Mouse (Mus musculus) heart, adult 2 months (tissue): ENCODE data around the gene Notch3. TPM values are rescaled to one million over a fixed set of nuclear protein-coding genes. Genes with fewer than 3 reads are reported as not detected.

Experiments used
- DNase-seq, 2 experiments: peaks; one replicate each; pipeline ENCODE4 v3.0.0; 2021
- H3K27ac ChIP-seq: fragments of 200-600 bp; 2 replicates; pipeline ENCODE4 v1.8.1; 2022
- H3K27me3 ChIP-seq: fragments of 200-500 bp; 2 replicates; pipeline ENCODE4 v1.6.1; 2012; ENCODE audit warnings: mild to moderate bottlenecking, low read length, inconsistent platforms, mixed read lengths; ENCODE audit not compliant: control insufficient read depth, insufficient read depth
- H3K36me3 ChIP-seq: fragments of 200-500 bp; 2 replicates; pipeline ENCODE4 v1.6.1; 2012; ENCODE audit warnings: low read length, inconsistent platforms; ENCODE audit not compliant: control insufficient read depth, insufficient read depth
- H3K4me1 ChIP-seq: fragments of 200-500 bp; 2 replicates; pipeline ENCODE4 v1.6.1; 2011; ENCODE audit warnings: low read length; ENCODE audit not compliant: control insufficient read depth, insufficient read depth
- H3K4me3 ChIP-seq: fragments of 200-600 bp; 2 replicates; pipeline ENCODE4 v1.8.1; 2022
- H3K79me2 ChIP-seq: fragments of 200-500 bp; replicated peaks from 2 replicates; pipeline ENCODE4 v1.6.1; 2012; ENCODE audit warnings: mild to moderate bottlenecking, inconsistent platforms, low read length, moderate library complexity, mixed read lengths; ENCODE audit not compliant: control insufficient read depth, insufficient read depth
- H3K9ac ChIP-seq: fragments of 200-500 bp; 2 replicates; pipeline ENCODE4 v1.6.1; 2012; ENCODE audit warnings: low read depth, mild to moderate bottlenecking, control low read depth, inconsistent platforms, low read length, mixed read lengths
- CTCF ChIP-seq: fragments of 200-600 bp; IDR thresholded peaks from 2 replicates; pipeline ENCODE4 v1.8.1; 2022; ENCODE audit warnings: antibody characterized with exemption, mild to moderate bottlenecking, moderate library complexity
- EP300 ChIP-seq: fragments of 200-500 bp; IDR thresholded peaks from 2 replicates; pipeline ENCODE4 v1.6.1; 2011; ENCODE audit warnings: low read depth, low read length, control low read depth; ENCODE audit not compliant: insufficient read depth
- POLR2A ChIP-seq: fragments of 200-500 bp; IDR thresholded peaks from 2 replicates; pipeline ENCODE4 v1.6.1; 2011; ENCODE audit warnings: mild to moderate bottlenecking, low read depth, low read length, control low read depth; ENCODE audit not compliant: insufficient read depth
- WGBS: fragments of 180-500 bp; shearing (Covaris S2); methylation state at CpG from one replicate; pipeline ENCODE4 v1.1.7; 2018; 5-methylcytosine and 5-hydroxymethylcytosine counted together
- intact Hi-C: fragments of 180-260 bp; cut with DNase I; formaldehyde crosslinking; loops from one replicate; pipeline ENCODE4 v1.15.1; 2025
- polyA plus RNA-seq: library from polyadenylated mRNA; depleted of rRNA; stranded (reverse); fragments of >200 nt; gene quantifications from 2 replicates; pipeline ENCODE4 v1.2.3, GENCODE M21; 2012
- total RNA-seq, 2 experiments: library from RNA; stranded (reverse); gene quantifications; 2 replicates each; pipeline ENCODE4 v1.2.3; 2021

Gene Notch3
- total and polyA plus RNA-seq, 3 experiments, result 22.5 to 30.6 (median 24.2) TPM

DNA sequence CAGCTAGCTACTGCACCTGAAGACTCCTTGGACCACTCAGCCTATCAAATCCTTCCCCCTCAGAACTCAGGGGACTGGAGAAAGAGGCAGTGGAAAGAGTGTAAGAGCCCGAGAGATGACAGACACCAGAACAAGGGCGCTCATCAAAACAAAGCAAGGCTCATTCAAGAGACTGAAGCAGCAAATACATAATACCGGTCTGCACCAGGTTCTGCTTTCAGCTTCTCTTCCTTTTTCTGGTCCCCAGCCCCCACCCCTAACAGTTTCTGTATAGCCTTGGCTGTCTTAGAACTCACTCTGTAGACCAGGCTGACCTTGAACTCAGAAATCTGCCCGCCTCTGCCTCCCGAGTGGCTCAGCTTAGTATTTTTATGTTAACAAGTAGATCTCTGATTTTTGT lies 26.4 kb upstream of the Notch3 start:
- intact Hi-C loops, result no loop called here
- H3K4me3 ChIP-seq, result no peak overlapping the region
- no peaks in the 10 kb centered on the region for H3K27me3 ChIP-seq
- WGBS, result 83% methylated on average over 5 of the region's 5 CpGs
- DNase-seq, result no peak
- H3K9ac ChIP-seq, result no peak overlapping the region
- H3K27ac ChIP-seq, result no peak overlapping the region
- no peaks in the 10 kb centered on the region for H3K36me3 ChIP-seq
- TF ChIP-seq EP300 (no peak), POLR2A (no peak), CTCF (no peak)
- H3K4me1 ChIP-seq, result peaks cover 4% of the 10 kb centered on the region
- no peaks in the 10 kb centered on the region for H3K79me2 ChIP-seq

- no peaks in the 10 kb centered on the region for H3K79me2 ChIP-seq
- no peaks in the 10 kb centered on the region for H3K27me3 ChIP-seq
- no peak overlapping the region for H3K9ac ChIP-seq
- H3K4me1 ChIP-seq, result peaks cover 4% of the 10 kb centered on the region
- intact Hi-C loops, result no loop called here
- DNase-seq, result no peak
- H3K36me3 ChIP-seq, result no peaks in the 10 kb centered on the region
- TF ChIP-seq POLR2A (no peak), CTCF (no peak), EP300 (no peak)
- no peak overlapping the region for H3K27ac ChIP-seq
- 16% methylated on average over 5 of the region's 5 CpGs for WGBS
- no peak overlapping the region for H3K4me3 ChIP-seq
Measured at GRCm38 (mm10) chr17:32189850-32190249, 23.2 kb upstream of the Notch3 start.

DNA sequence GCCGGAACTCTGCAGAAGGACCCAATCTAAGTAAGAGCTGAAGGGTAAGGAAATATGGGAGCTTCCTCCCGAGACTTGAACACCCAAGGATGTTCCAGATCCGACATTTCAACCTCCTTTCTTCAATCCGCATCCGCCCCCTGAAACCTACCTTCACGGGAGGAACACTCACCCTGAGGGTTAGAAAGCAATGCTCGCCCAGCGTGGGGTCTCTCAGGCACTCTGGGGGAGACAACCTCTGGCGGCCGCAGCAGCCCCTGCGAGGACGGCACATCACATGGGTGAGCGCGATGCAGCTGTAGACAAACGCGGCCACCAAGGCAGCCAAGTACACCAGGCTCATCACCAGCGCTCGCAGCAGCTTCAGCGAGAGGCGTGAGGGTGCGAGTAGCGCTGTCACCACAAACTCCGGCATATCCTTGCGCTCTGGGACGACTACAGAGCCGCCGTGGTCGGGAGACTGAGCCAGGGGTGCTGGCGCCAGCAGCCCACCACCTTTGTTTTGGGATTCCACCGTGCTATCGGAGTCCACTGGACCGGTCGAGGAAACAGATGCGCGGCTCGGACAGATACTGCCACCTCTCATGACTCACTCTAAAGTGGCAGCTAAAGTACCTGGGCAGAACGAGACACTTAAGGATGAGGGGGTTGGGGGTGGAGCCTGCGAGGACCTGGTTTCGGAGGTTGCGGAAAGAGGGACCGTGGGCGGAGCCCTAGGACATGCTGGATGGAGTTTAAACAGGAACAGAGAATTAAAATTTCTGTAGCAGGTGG lies 22.4 kb upstream of the Notch3 start, which contains the start of gene Ephx3:
Gene Ephx3, minus strand, starts transcription at position 687 of the 774 bp plus-strand sequence.
- H3K79me2 ChIP-seq, result no peaks in the 10 kb centered on the region
- DNase-seq, result peak in 1 of 2 experiments; percentile 37
- peak within 1 kb of the TSS; percentile 15 for H3K9ac ChIP-seq
- H3K4me1 ChIP-seq, result peaks cover 4% of the 10 kb centered on the region
- H3K4me3 ChIP-seq, result peak within 1 kb of the TSS; percentile 23
- intact Hi-C loops, result no loop called here
- TF ChIP-seq POLR2A, result no peak
- no peak for TF ChIP-seq EP300
- no peaks in the 10 kb centered on the region for H3K27me3 ChIP-seq
- H3K27ac ChIP-seq, result peak within 1 kb of the TSS; percentile 41
- no peaks in the 10 kb centered on the region for H3K36me3 ChIP-seq
- whole genome bisulfite sequencing, result 12% methylated on average over 42 of the region's 42 CpGs

- intact Hi-C loops, result no loop called here
- no peak for DNase-seq
- H3K27ac ChIP-seq, result no peak overlapping the region
- no peak overlapping the region for H3K4me3 ChIP-seq
- TF ChIP-seq EP300, result no peak
- H3K27me3 ChIP-seq, result no peaks in the 10 kb centered on the region
- H3K79me2 ChIP-seq, result no peaks in the 10 kb centered on the region
- no peak overlapping the region for H3K9ac ChIP-seq
- H3K36me3 ChIP-seq, result no peaks in the 10 kb centered on the region
- 50% methylated on average over 8 of the region's 8 CpGs for WGBS
- H3K4me1 ChIP-seq, result no peaks in the 10 kb centered on the region
Measured at GRCm38 (mm10) chr17:32183017-32183416, 16.4 kb upstream of the Notch3 start.

DNA sequence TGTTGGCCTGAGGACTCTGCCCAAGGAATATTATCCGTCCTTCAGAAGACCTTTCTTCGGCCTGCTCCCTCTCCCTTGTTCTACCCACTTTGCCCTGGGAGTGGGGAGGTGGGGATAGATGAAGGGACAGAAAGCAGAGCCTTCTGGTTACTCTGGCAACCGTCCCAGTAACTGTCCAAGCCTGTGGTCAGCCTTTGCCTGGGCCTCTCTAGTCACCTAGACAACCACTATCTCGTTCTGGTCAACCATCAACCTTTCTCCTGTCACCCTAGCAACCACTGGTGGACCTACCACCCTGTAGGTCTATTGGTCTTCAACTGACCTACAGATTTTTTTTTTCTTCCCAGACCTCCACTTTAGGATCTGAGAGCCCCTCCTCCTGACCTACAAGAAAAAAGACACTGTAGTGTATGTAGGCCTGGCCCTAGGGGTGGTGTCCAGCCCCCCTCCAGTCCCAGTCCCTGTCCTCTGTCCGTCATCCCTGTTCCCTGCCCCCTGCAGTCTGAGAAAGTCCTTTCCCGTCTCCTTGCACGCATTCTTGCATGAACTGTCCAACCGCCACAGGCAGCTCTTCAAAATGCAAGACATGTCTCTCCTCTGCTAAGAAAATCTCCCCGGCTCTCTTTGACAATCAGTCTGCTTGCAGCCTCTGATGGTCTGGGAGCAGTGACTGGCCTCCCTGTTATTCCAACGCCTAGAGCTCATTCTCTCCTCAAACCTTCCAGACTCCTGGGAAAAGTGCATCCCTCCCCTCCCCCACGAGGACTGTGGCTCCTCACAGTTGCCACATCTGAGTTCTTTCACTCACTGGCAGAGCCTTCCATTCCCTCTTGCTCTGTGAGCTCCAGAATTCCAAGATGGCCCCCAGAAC lies 13.2 kb upstream of the Notch3 start:
- intact Hi-C loops, result no loop called here
- TF ChIP-seq POLR2A (no peak), EP300 (no peak), CTCF (no peak)
- WGBS, result 56% methylated on average over 11 of the region's 11 CpGs
- no peak overlapping the region for H3K4me3 ChIP-seq
- peak overlapping the region; percentile 40 for H3K27ac ChIP-seq
- no peaks in the 10 kb centered on the region for H3K27me3 ChIP-seq
- H3K9ac ChIP-seq, result no peak overlapping the region
- H3K36me3 ChIP-seq, result no peaks in the 10 kb centered on the region
- H3K79me2 ChIP-seq, result no peaks in the 10 kb centered on the region
- DNase-seq, result no peak
- no peaks in the 10 kb centered on the region for H3K4me1 ChIP-seq

GRCm38 (mm10) chr17:32176919-32177318 lies 10.3 kb upstream of the Notch3 start:
- TF ChIP-seq POLR2A (no peak), EP300 (no peak), CTCF (no peak)
- no peak for DNase-seq
- WGBS, result 92% methylated on average over 4 of the region's 4 CpGs
- H3K4me1 ChIP-seq, result peaks cover 2% of the 10 kb centered on the region
- intact Hi-C loops, result no loop called here
- H3K79me2 ChIP-seq, result no peaks in the 10 kb centered on the region
- no peak overlapping the region for H3K9ac ChIP-seq
- no peaks in the 10 kb centered on the region for H3K36me3 ChIP-seq
- no peak overlapping the region for H3K4me3 ChIP-seq
- no peaks in the 10 kb centered on the region for H3K27me3 ChIP-seq
- no peak overlapping the region for H3K27ac ChIP-seq
